Mouse (Mus musculus) heart, embryonic 10.5 days (tissue): ENCODE data around the gene Fbxl5. TPM values are rescaled to one million over a fixed set of nuclear protein-coding genes. Genes with fewer than 3 reads are reported as not detected.
A peak's percentile ranks its signal among the peaks of the same experiment; 100 is the strongest.

Experiments used
- DNase-seq: peaks from one replicate; pipeline ENCODE4 v3.0.0-alpha.2; 2017; ENCODE audit warnings: low spot score
- H3K27ac ChIP-seq: fragments of 300-500 bp; sonication (generic); 2 replicates; pipeline ENCODE4 v1.5.1; 2016; ENCODE audit warnings: mild to moderate bottlenecking
- H3K27me3 ChIP-seq: fragments of 300-500 bp; sonication (generic); 2 replicates; pipeline ENCODE4 v1.6.1; 2016; ENCODE audit warnings: mild to moderate bottlenecking; ENCODE audit not compliant: poor library complexity, insufficient read depth, severe bottlenecking
- H3K36me3 ChIP-seq: fragments of 300-500 bp; sonication (generic); 2 replicates; pipeline ENCODE4 v1.6.1; 2016; ENCODE audit warnings: mild to moderate bottlenecking, moderate library complexity
- H3K4me1 ChIP-seq: fragments of 300-500 bp; sonication (generic); 2 replicates; pipeline ENCODE4 v1.6.1; 2016; ENCODE audit warnings: mild to moderate bottlenecking
- H3K4me3 ChIP-seq: fragments of 300-500 bp; sonication (generic); 2 replicates; pipeline ENCODE4 v1.5.1; 2016; ENCODE audit warnings: mild to moderate bottlenecking, moderate library complexity
- H3K9me3 ChIP-seq: fragments of 300-500 bp; sonication (generic); 2 replicates; pipeline ENCODE4 v1.6.1; 2016; ENCODE audit warnings: mild to moderate bottlenecking, moderate library complexity
- WGBS: fragments of 180-500 bp; shearing (Covaris S2); methylation state at CpG from one replicate; pipeline ENCODE4 v1.1.7; 2016; 5-methylcytosine and 5-hydroxymethylcytosine counted together
- polyA plus RNA-seq: library from polyadenylated mRNA; unstranded; fragments of >200 nt; fragmentation: Nextera tagmentation; extraction: Ambion mirVana; gene quantifications from 2 replicates; pipeline ENCODE4 v1.2.1, GENCODE M21; 2016

The Fbxl5 gene
- polyA plus RNA-seq, 1 experiment from 2014 or later: 43.5 TPM

DNA sequence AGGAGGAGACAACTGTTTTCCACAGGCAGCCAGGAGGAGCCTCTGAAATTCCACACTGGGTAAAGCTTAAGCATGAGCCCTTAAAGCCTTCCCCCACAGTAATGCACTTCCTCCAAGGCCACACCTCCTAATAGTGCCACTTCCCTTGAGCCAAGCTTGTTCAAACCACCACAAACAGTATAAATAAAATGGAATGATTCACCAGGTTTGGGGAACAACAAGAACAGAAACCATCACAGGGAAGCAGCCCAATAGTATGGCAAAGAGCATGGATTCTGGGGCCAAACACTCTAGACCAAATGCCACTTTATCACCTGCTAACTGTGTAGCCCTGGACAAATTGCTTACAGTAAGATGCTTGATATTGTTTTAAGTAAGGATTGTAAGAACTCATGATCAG is 26.1 kb upstream of the Fbxl5 start:
- no peak for DNase-seq
- Histone ChIP-seq H3K4me3 (no peak overlapping the region), H3K4me1 (no peaks in the 10 kb centered on the region), H3K27me3 (no peaks in the 10 kb centered on the region), H3K36me3 (no peaks in the 10 kb centered on the region), H3K9me3 (0 out of 2 replicates have a peak, but pooled peaks cover 7% of the 10 kb centered on the region), H3K27ac (no peak overlapping the region)

DNA sequence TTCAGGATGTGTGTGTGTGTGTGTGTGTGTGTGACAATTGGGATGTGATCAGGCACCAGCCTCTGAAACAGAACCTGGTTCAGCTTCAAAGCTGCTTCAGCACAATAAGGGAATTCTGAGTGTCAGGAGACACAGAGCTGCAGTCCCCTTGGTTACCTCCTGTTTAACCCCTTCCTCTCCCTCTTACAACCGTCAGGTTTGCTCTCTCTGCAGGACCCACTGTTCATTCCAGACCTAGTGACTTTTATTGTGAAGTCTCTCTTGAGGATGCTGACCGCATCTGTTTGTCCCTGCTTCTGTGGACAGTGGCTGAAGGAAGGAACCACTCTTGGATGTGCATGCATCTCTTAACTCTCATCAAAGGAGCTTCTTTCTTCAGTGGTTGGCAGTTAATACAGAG is 24.8 kb upstream of the Fbxl5 start:
- no peak overlapping the region for H3K27ac ChIP-seq
- H3K9me3 ChIP-seq: 0 out of 2 replicates have a peak, but pooled peaks cover 7% of the 10 kb centered on the region
- DNase-seq: no peak
- no peaks in the 10 kb centered on the region for H3K4me1 ChIP-seq
- H3K27me3 ChIP-seq: no peaks in the 10 kb centered on the region
- H3K4me3 ChIP-seq: no peak overlapping the region
- WGBS: 22% methylated on average over 2 of the region's 2 CpGs
- no peaks in the 10 kb centered on the region for H3K36me3 ChIP-seq

DNA sequence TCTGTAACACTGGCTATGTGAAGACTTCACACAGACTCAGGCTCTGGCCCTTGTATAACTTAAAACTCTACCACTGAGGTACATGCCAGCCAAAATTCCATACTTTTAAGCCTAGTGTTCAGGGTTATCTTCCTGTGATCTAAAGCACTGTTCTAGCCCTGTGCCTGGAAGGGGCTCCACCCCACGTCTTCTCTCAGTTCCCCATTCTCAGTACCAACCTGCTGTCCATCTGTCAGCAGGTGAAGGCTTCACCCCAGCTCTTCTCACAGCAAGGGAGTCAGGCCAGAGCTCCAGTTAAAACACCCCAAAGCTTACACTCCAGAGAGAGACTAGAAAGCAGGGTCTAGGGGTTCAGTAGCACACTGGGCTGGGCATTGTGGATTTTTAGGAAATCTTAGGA is 24.2 kb upstream of the Fbxl5 start:
- 39% methylated on average over 1 of the region's 1 CpGs for WGBS
- no peak for DNase-seq
- Histone ChIP-seq H3K27me3 (no peaks in the 10 kb centered on the region), H3K9me3 (0 out of 2 replicates have a peak, but pooled peaks cover 7% of the 10 kb centered on the region), H3K4me3 (no peak overlapping the region), H3K4me1 (no peaks in the 10 kb centered on the region), H3K27ac (no peak overlapping the region), H3K36me3 (no peaks in the 10 kb centered on the region)

DNA sequence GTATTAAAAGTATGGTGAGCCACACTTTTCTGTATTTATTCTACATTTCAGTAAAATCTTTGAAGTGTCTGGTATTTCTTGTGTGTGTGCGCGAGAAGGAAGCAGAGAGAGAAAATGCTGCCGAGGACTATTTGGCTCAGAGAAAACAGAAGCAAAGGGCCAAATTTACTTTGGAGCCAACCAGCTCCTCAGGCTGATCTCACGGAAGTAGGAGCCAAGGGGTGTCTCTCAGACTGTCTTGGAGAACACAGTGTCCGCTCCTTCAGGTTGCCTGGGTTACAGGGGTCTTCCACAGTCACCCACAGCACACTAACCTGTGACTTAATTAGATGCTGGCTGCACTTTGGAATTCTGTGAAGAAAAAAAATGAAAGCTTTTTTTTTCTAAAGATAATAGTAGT is 23.6 kb upstream of the Fbxl5 start:
- 0 out of 2 replicates have a peak, but pooled peaks cover 7% of the 10 kb centered on the region for H3K9me3 ChIP-seq
- no peak overlapping the region for H3K4me3 ChIP-seq
- no peak overlapping the region for H3K27ac ChIP-seq
- no peaks in the 10 kb centered on the region for H3K4me1 ChIP-seq
- no peaks in the 10 kb centered on the region for H3K36me3 ChIP-seq
- 88% methylated on average over 5 of the region's 5 CpGs for WGBS
- H3K27me3 ChIP-seq: no peaks in the 10 kb centered on the region
- DNase-seq: no peak

DNA sequence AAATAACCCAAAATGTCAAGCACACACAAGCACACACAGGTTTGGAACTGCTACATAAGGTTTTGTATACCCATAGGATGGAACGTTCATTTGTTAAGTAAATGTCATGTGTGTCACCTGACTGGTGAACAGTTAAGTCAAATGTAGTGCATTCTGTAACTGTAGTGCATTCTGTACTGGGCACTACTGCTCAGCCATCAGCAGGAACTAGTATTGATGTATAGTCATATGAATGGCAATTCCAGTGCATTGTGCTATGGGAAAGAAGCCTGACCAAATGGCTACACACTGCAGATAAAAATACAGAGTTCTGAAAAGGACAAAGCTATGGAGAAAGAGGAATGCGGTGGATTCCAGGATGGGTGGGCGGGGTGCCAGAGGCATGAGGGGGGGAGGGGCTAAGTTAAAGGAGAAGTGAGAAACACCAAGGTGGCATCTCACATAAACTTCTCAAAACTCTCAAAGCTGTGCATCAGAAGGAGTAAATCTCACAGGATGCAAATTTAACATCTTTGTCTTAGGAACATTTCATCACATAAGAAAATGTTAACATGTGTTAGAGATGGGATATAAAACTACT is 21.2 kb upstream of the Fbxl5 start:
- DNase-seq: no peak

DNA sequence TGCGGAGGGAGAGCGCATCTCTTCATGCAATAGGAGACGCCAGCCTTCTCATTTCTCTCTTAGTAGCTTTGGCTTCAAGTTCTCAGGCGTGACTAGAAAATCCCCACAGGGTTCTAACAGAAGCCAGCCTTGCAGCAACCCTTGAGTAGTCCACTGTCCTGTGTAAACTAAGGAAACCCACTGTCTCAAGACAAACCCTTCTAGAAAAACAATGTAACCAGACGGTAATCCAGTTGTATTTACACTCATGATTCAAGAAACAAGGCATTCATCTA is 20.5 kb upstream of the Fbxl5 start:
- 82% methylated on average over 5 of the region's 5 CpGs for WGBS
- Histone ChIP-seq H3K4me1 (no peaks in the 10 kb centered on the region), H3K36me3 (no peaks in the 10 kb centered on the region), H3K9me3 (0 out of 2 replicates have a peak, but pooled peaks cover 7% of the 10 kb centered on the region), H3K27me3 (no peaks in the 10 kb centered on the region), H3K27ac (no peak overlapping the region), H3K4me3 (no peak overlapping the region)
- no peak for DNase-seq

More for the DNA sequence above, 21.2 kb upstream of the Fbxl5 start:
- Histone ChIP-seq H3K4me1 (no peaks in the 10 kb centered on the region), H3K27ac (no peak overlapping the region), H3K36me3 (no peaks in the 10 kb centered on the region), H3K4me3 (no peak overlapping the region), H3K9me3 (0 out of 2 replicates have a peak, but pooled peaks cover 7% of the 10 kb centered on the region), H3K27me3 (no peaks in the 10 kb centered on the region)
- WGBS: 63% methylated on average over 3 of the region's 3 CpGs

DNA sequence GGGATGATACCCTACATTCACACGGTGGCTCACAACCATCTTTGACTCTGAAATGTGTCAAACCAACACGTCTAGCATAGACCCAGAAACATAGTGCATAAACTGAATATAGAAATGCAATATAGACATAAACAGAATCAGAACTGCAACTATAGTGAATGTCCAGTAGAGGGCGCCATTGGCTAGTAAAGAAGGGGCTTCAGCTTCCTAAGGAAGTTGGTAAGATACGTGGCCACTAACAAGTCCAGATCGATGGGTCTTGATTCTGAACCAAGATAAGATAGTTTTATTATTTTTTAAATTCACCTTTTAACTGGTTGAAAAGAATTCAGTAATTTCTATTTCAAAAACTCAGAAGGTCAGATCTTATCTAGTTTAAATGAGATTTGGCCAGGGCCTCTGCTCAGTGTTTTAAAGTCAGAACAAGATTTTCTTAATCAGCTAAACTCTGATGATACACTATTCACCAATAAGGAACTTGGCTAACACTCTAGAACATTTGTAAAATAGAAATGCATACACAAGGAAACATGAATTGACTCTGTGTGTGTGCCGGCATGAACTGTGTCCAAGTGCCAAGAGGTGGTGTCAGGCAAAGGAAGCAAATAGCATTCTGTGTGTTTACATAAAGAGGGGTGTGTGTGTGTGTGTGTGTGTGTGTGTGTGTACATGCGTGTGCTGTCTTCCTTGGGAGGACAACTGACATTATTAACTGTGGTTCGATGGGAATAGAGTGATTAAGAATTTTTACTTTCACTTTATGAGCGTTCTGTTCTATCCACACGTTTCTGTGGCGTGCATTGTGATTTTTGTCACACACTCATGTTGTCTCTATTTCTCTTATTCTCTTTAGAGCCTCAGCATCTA is 19.9 kb upstream of the Fbxl5 start:
- no peak for DNase-seq
- no peak overlapping the region for H3K4me3 ChIP-seq
- no peaks in the 10 kb centered on the region for H3K27me3 ChIP-seq
- WGBS: 45% methylated on average over 11 of the region's 11 CpGs
- H3K27ac ChIP-seq: no peak overlapping the region
- no peaks in the 10 kb centered on the region for H3K4me1 ChIP-seq
- 0 out of 2 replicates have a peak, but pooled peaks cover 7% of the 10 kb centered on the region for H3K9me3 ChIP-seq
- no peaks in the 10 kb centered on the region for H3K36me3 ChIP-seq

DNA sequence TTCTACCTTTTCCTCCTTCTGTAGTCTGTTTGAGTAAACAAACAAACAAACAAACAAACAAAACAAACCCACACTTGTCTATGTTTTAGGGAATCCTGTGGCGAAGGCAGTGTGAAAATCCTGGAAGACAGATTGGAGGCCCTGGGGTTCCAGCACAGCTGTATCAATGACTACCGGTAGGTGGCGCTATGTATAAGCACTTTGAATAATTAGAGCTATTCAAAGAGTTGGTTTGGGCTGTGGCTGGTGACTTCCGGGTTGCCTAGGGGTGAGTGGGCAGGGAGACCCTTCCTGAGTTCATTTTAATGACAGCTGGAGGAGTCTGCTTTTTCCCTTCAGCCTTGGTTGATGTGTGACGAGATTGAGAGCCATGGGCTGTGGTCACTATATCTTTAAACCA is 15.9 kb upstream of the Fbxl5 start:
- Histone ChIP-seq H3K27me3 (no peaks in the 10 kb centered on the region), H3K4me1 (no peaks in the 10 kb centered on the region), H3K27ac (no peak overlapping the region), H3K4me3 (no peak overlapping the region), H3K9me3 (no peaks in the 10 kb centered on the region), H3K36me3 (no peaks in the 10 kb centered on the region)
- no peak for DNase-seq
- 53% methylated on average over 5 of the region's 5 CpGs for WGBS

DNA sequence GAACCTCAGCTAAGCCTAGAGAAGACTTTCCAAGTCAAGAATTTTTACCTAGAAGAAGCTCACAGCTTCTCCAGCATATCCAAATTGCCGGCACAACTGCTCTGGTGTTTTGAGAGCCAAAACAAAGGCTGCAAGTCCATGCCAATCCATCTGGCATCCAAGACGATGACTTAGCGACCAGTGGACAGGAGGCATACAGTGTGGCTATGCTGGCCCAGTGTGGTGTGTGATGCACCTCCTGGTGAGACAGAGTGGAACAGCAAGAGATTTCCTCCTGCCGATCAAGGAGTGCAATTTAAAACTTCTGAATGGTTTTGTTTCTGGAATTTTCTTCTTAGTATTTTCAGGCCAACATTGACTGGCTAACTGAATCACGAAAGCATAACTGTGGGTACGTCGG is 15.2 kb upstream of the Fbxl5 start:
- H3K4me3 ChIP-seq: no peak overlapping the region
- H3K4me1 ChIP-seq: no peaks in the 10 kb centered on the region
- WGBS: 91% methylated on average over 7 of the region's 7 CpGs
- no peaks in the 10 kb centered on the region for H3K36me3 ChIP-seq
- no peaks in the 10 kb centered on the region for H3K9me3 ChIP-seq
- DNase-seq: no peak
- no peaks in the 10 kb centered on the region for H3K27me3 ChIP-seq
- no peak overlapping the region for H3K27ac ChIP-seq

DNA sequence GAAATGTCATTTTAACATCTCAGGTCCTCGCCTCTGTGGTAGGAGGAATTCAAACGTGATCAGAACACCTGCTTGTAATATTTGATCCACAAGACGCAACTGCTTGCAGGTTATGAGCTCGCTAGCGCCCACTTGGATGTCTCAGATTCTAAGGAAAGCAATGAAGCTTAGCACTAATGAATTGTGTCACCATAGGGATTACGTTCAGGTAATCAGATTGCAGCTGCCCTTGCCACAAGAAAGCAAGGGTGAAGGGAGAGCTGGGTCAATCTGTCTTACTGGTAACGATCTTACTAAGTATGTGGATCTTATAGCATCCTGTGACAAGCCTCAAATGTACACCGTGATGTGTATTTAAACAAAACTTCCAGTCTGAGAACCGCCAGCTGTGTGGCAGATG is 5.9 kb upstream of the Fbxl5 start:
- Histone ChIP-seq H3K4me1 (no peaks in the 10 kb centered on the region), H3K27me3 (no peaks in the 10 kb centered on the region), H3K9me3 (no peaks in the 10 kb centered on the region), H3K27ac (no peak overlapping the region), H3K4me3 (no peak overlapping the region), H3K36me3 (no peaks in the 10 kb centered on the region)
- WGBS: 83% methylated on average over 9 of the region's 9 CpGs
- DNase-seq: peak; percentile 46

DNA sequence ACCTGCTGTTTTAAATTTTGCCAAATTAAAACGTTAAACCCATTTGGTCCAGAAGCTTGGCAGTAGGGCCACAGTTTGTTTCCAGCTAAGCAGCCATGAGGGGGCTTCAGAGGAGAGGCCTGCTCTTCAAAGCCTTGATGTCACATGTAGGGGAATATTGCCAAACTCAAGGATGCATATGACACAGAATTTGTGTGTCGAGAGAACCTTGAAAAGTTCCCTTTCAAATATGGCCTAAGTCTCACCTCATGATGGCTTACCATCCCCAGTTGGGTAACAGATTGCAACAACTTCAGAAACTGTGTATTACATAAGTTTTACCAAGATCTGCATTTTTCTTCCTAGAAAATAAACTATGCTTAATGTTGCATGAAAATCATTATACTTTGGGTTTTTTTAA is 5.4 kb upstream of the Fbxl5 start:
- WGBS: 80% methylated on average over 2 of the region's 2 CpGs
- peak; percentile 7 for DNase-seq
- Histone ChIP-seq H3K4me3 (no peak overlapping the region), H3K27ac (no peak overlapping the region), H3K27me3 (no peaks in the 10 kb centered on the region), H3K9me3 (no peaks in the 10 kb centered on the region), H3K4me1 (no peaks in the 10 kb centered on the region), H3K36me3 (no peaks in the 10 kb centered on the region)

DNA sequence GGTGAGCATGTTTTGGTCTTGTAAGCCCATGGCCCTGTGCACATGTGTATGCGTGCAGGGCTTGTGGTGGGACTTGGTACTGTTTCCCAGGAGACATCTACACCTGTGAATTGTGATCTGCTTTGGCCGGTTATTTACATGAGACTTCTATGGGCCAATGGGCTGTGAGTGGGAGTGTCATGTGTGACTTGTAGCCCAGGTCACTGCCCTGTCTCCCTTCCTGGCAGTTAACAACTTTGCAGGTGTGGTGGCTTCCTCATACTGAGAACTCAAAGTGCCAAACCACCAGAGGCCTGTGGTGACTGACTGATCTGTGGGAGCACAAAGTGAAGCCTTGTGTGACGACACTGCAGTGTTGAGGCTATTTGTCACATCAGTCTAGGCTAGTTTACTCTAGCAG is 3.1 kb upstream of the Fbxl5 start:
- Histone ChIP-seq H3K9me3 (no peaks in the 10 kb centered on the region), H3K36me3 (no peaks in the 10 kb centered on the region), H3K4me3 (no peak overlapping the region), H3K27ac (no peak overlapping the region), H3K4me1 (no peaks in the 10 kb centered on the region), H3K27me3 (no peaks in the 10 kb centered on the region)
- no peak for DNase-seq
- 80% methylated on average over 3 of the region's 3 CpGs for WGBS

DNA sequence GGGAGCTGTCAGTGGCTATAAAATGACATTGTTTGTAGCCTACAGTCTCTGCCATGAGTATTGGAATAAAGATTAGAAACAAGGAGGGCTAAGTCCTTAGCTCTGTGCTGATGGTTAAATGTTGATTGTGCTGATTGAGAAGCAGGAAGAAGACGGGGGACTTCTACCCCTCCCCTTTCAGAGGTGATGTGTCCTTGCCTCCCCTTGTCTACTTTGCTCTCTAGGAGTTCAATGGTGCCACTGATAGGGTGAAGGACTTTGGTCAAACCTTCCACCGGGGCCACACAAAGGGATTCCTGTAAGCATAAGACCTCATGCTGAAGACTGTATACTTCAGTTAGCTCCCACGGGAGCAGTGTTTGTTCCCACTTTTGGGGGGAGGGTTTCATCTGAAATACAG is 1.4 kb upstream of the Fbxl5 start:
- Histone ChIP-seq H3K4me3 (no peak overlapping the region), H3K4me1 (peaks cover 8% of the 10 kb centered on the region; the same call in 1 of the 2 replicates), H3K9me3 (no peaks in the 10 kb centered on the region), H3K27me3 (no peaks in the 10 kb centered on the region), H3K36me3 (no peaks in the 10 kb centered on the region), H3K27ac (no peak overlapping the region)
- WGBS: 71% methylated on average over 3 of the region's 3 CpGs
- DNase-seq: no peak
